Comparison of ENCODE assay signal across 30 mouse cellular contexts in the genomic region with DNA sequence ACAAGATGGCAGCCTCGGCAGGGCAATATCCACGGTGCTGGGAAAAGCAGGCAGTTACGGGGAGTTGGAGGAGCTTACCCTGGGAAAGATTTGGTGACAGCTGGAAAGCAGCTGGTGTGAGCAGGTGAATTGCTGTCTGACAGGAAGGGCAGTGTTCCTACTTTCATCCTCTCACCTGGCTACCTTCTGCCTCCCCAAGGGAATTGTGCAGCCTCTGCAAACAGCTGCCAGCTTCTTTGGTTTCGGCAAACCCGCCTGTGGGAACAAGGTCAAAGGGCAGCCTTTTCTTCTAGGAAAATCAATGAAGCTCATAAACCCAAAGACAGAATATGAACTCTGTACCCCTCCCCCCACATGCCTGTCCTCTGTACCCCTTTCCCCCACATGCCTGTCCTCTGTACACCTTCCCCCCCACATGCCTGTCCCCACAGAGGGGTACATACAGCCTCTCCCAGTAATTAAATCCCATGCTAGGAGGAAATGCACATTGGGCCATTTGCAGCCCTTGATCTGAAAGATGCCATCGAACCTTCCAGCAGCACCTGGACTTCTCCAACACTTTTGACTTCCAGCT.
DNase-seq lines count a peak whose midpoint lies in the region; ATAC-seq lines count a peak whose summit lies in the region.
"Had no signal": no experiment of that assay in that cellular context is flagged by ENCODE, and none has a peak within 500 bp of the region (broad histone marks: within the 10 kb centered on the region; RNA-seq: fewer than 3 reads in every experiment).

No protein-coding gene starts in this region.

- peak; percentile 86 for ATAC-seq in intestine, embryonic 16.5 days
- ATAC-seq: hindbrain, postnatal 0 days; midbrain, embryonic 16.5 days; Patski had no signal

- H3K36me3 ChIP-seq in intestine, embryonic 16.5 days (ENCODE audit: control insufficient read depth, insufficient read depth, low read length) = no peaks in the 10 kb centered on the region
- H3K36me3 ChIP-seq: forebrain, embryonic 12.5 days; G1E; heart, embryonic 15.5 days; limb, embryonic 12.5 days; liver, embryonic 13.5 days; neural tube, embryonic 13.5 days had no signal

- no peaks in the 10 kb centered on the region for H3K27me3 ChIP-seq in intestine, embryonic 16.5 days (replicated peaks; ENCODE audit: control insufficient read depth, insufficient read depth, low read length)
- H3K27me3 ChIP-seq: forebrain, embryonic 12.5 days; heart, embryonic 15.5 days; limb, embryonic 12.5 days; megakaryocyte, embryonic 14.5 days; neural tube, embryonic 13.5 days; Patski had no signal

- peak; percentile 5 for DNase-seq in kidney, adult 11 months
- no peak for DNase-seq in kidney, postnatal 10 days
- DNase-seq in retina, embryonic 14.5 days (ENCODE audit: low spot score) = peak; percentile 8
- DNase-seq in retina, postnatal 1 day = no peak
- no peak for DNase-seq in lung, postnatal 36 days
- DNase-seq in T-cell, adult 2 months (ENCODE audit: low spot score) = no peak
- DNase-seq: adrenal gland, adult 2 months; B cell, adult 2 months; cerebellum, adult 11-12 months; cerebellum, postnatal 10 days; gastrocnemius, adult 2 months; heart, postnatal 36 days; liver, embryonic 13.5 days; lung, adult 2 months; lung, postnatal 14 days; right cerebral cortex, adult 18-20 months; right cerebral cortex, postnatal 4 days; thymus, postnatal 36 days had no signal

- H3K4me2 ChIP-seq in intestine, embryonic 16.5 days (ENCODE audit: low read depth, low read length) = 0 out of 2 replicates have a peak overlapping the region, but pooled peaks have one; percentile 7
- H3K4me2 ChIP-seq: forebrain, embryonic 12.5 days; heart, embryonic 15.5 days; limb, embryonic 12.5 days; liver, embryonic 13.5 days; neural tube, embryonic 13.5 days had no signal

- no peak overlapping the region for H3K27ac ChIP-seq in intestine, embryonic 16.5 days (ENCODE audit: low read length)
- H3K27ac ChIP-seq: forebrain, embryonic 12.5 days; gastrocnemius, adult 2 months; heart, embryonic 15.5 days; hindbrain, postnatal 0 days; kidney, postnatal 0 days; limb, embryonic 12.5 days; liver, embryonic 13.5 days; neural tube, embryonic 13.5 days had no signal

- 41% methylated on average over 6 of the region's 6 CpGs for WGBS in intestine, embryonic 16.5 days

- H3K9ac ChIP-seq in intestine, embryonic 16.5 days (ENCODE audit: low read depth, low read length) = no peak overlapping the region
- H3K9ac ChIP-seq: forebrain, embryonic 12.5 days; heart, embryonic 15.5 days; limb, embryonic 12.5 days; liver, embryonic 13.5 days; neural tube, embryonic 13.5 days had no signal

- H3K4me3 ChIP-seq in intestine, embryonic 16.5 days (ENCODE audit: low read length) = no peak overlapping the region
- H3K4me3 ChIP-seq: forebrain, embryonic 12.5 days; gastrocnemius, adult 2 months; heart, embryonic 15.5 days; limb, embryonic 12.5 days; liver, embryonic 13.5 days; megakaryocyte, embryonic 14.5 days; myocyte; neural tube, embryonic 13.5 days had no signal

- H3K4me1 ChIP-seq in intestine, embryonic 16.5 days (ENCODE audit: control insufficient read depth, insufficient read depth, low read length) = 0 out of 2 replicates have a peak, but pooled peaks cover 6% of the 10 kb centered on the region
- H3K4me1 ChIP-seq: forebrain, embryonic 12.5 days; heart, embryonic 15.5 days; liver, embryonic 13.5 days; megakaryocyte, embryonic 14.5 days; neural tube, embryonic 13.5 days had no signal

- H3K9me3 ChIP-seq in intestine, embryonic 16.5 days (ENCODE audit: control insufficient read depth, low read length) = no peaks in the 10 kb centered on the region
- H3K9me3 ChIP-seq: forebrain, embryonic 12.5 days; heart, embryonic 15.5 days; limb, embryonic 12.5 days; megakaryocyte, embryonic 14.5 days; neural tube, embryonic 13.5 days had no signal

Comparison
In these comparisons a context has a peak if more than half of its experiments do, and no peak if none do; other contexts are left out.
1. DNase-seq: peak in kidney, adult 11 months (single experiment) and retina, embryonic 14.5 days (single experiment); none in kidney, postnatal 10 days (single experiment), retina, postnatal 1 day (single experiment), lung, postnatal 36 days (single experiment) and T-cell, adult 2 months (single experiment).